Mouse (Mus musculus): Measurements from ENCODE around the gene Ahsa1. TPM values are rescaled to one million over a fixed set of nuclear protein-coding genes. Genes with fewer than 3 reads are reported as not detected.
"Not testable (repeated sequence)": the region's sequence is repeated elsewhere in the genome, so short reads cannot be mapped to it uniquely, and the experiment has no call there.

Ahsa1 gene
- polyA plus RNA-seq, 1 experiment from 2014 or later, result 216 TPM

- no peaks in the 10 kb centered on the region for H3K9me3 ChIP-seq (replicated peaks)
- no peak overlapping the region for H3K27ac ChIP-seq
- H3K4me3 ChIP-seq, result no peak overlapping the region
- WGBS, result 49% methylated on average over 7 of the region's 7 CpGs
- H3K27me3 ChIP-seq, result no peaks in the 10 kb centered on the region
- H3K9ac ChIP-seq, result no peak overlapping the region
- no peaks in the 10 kb centered on the region for H3K4me1 ChIP-seq
- no peaks in the 10 kb centered on the region for H3K36me3 ChIP-seq (ENCODE audit: poor library complexity, severe bottlenecking)
- ATAC-seq, result no peak
- no peak overlapping the region for H3K4me2 ChIP-seq
Measured at GRCm38 (mm10) chr12:87283706-87284105, 17.4 kb downstream of the Ahsa1 start.

- Histone ChIP-seq H3K4me3 (no peak overlapping the region), H3K4me1 (no peaks in the 10 kb centered on the region), H3K27ac (no peak overlapping the region), H3K9me3 (replicated peaks) (no peaks in the 10 kb centered on the region), H3K27me3 (no peaks in the 10 kb centered on the region), H3K9ac (no peak overlapping the region), H3K36me3 (ENCODE audit: poor library complexity, severe bottlenecking) (no peaks in the 10 kb centered on the region), H3K4me2 (no peak overlapping the region)
- 76% methylated on average over 4 of the region's 4 CpGs for WGBS
- ATAC-seq, result no peak
Measured at GRCm38 (mm10) chr12:87284268-87284667, 18.0 kb downstream of the Ahsa1 start.

GRCm38 (mm10) chr12:87284726-87285125 is 18.4 kb downstream of the Ahsa1 start:
- H3K4me1 ChIP-seq, result no peaks in the 10 kb centered on the region
- WGBS, result 80% methylated on average over 5 of the region's 5 CpGs
- no peaks in the 10 kb centered on the region for H3K9me3 ChIP-seq (replicated peaks)

GRCm38 (mm10) chr12:87289100-87289499 is 22.8 kb downstream of the Ahsa1 start:
- Histone ChIP-seq H3K9ac (no peak overlapping the region), H3K27ac (no peak overlapping the region), H3K4me1 (no peaks in the 10 kb centered on the region), H3K4me3 (no peak overlapping the region), H3K27me3 (no peaks in the 10 kb centered on the region), H3K4me2 (no peak overlapping the region), H3K36me3 (ENCODE audit: poor library complexity, severe bottlenecking) (no peaks in the 10 kb centered on the region), H3K9me3 (replicated peaks) (no peaks in the 10 kb centered on the region)
- WGBS, result 94% methylated on average over 5 of the region's 5 CpGs
- no peak for ATAC-seq

More at GRCm38 (mm10) chr12:87284726-87285125, 18.4 kb downstream of the Ahsa1 start:
- Histone ChIP-seq H3K9ac (no peak overlapping the region; the same call in 1 of the 2 replicates), H3K4me3 (no peak overlapping the region), H3K36me3 (ENCODE audit: poor library complexity, severe bottlenecking) (no peaks in the 10 kb centered on the region), H3K27me3 (no peaks in the 10 kb centered on the region), H3K4me2 (no peak overlapping the region), H3K27ac (no peak overlapping the region)
- no peak for ATAC-seq

DNA sequence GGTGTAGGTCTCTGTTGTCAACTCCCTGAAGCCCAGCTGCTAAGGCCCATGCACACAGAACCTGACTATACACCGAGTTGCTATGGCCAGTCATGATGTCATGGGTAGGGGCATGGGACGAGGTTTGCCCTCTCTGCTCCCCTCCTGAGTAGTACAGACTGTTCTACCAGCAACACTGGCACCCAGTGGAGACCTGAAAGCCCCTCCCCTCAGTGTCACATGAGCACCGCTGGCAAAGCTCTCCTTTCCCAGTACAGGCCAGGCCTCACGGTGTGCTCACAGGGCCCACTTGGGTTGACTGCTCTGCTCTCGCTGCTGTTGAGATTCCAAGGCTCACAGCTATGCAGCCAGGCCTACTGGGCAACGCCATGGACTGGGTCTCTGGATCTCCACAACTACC is 27.7 kb downstream of the Ahsa1 start:
- Histone ChIP-seq H3K9me3 (replicated peaks) (no peaks in the 10 kb centered on the region), H3K4me3 (no peak overlapping the region), H3K9ac (no peak overlapping the region), H3K27me3 (peaks cover 9% of the 10 kb centered on the region), H3K4me2 (no peak overlapping the region), H3K27ac (no peak overlapping the region), H3K36me3 (ENCODE audit: poor library complexity, severe bottlenecking) (no peaks in the 10 kb centered on the region), H3K4me1 (peaks cover under 1% of the 10 kb centered on the region)
- 75% methylated on average over 6 of the region's 6 CpGs for WGBS
- no peak for ATAC-seq

GRCm38 (mm10) chr12:87299037-87299656 is 32.9 kb downstream of the Ahsa1 start:
- no peak overlapping the region for H3K27ac ChIP-seq
- peak overlapping the region; percentile 78 for H3K9ac ChIP-seq
- peaks cover 19% of the 10 kb centered on the region for H3K4me1 ChIP-seq
- H3K4me3 ChIP-seq, result peak overlapping the region; percentile 74
- H3K27me3 ChIP-seq, result peaks cover 39% of the 10 kb centered on the region
- H3K9me3 ChIP-seq (replicated peaks), result no peaks in the 10 kb centered on the region
- peak overlapping the region; percentile 98 for H3K4me2 ChIP-seq
- WGBS, result 9% methylated on average over 29 of the region's 29 CpGs
- peak; percentile 73 for ATAC-seq
- H3K36me3 ChIP-seq (ENCODE audit: poor library complexity, severe bottlenecking), result no peaks in the 10 kb centered on the region

DNA sequence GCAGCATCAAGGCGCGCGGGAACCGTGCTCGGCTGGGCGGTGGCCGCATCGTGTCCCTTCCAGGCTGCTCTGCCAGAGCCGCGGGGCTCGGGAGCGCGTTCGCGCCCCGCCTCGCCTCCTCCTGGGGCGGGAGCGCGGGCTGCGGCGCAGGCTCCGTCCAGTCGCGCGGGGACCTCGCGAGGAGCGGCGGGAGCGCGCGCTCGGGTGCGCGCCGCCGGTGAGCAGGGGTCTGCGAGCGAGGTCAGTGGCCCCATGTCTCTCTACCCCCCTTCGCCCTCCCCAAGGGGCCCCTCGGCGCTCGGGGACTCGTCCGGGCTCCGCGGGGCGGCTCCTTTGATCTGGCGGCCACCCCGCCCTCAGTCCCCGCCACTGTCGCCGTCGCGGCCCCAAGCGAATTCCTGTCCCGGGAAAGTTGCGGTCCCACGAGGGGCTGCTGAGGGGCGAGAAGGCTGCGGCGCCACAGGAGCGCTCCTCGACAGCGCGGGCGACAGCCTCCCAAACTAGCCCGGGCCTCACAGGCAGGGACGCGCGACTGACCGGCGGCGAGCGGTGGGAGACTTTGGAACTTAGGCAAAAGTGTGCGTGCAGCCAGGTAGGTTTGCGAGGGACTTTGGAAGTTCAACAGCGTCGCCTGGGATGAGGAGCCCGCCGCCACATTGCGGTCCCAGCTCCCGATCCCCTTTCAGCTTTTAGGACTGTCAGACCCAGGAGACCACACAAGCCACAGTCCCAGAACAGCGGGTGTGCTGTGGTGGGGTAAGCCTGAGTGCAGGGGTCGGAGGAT is 33.6 kb downstream of the Ahsa1 start, which contains the start of gene Ism2:
Gene Ism2, minus strand, starts transcription at position 49 of the 784 bp plus-strand sequence.
- peak within 1 kb of the TSS; percentile 98 for H3K4me2 ChIP-seq
- H3K4me1 ChIP-seq, result peaks cover 19% of the 10 kb centered on the region
- peak within 1 kb of the TSS; percentile 78 for H3K9ac ChIP-seq
- no peak within 1 kb of the TSS for H3K27ac ChIP-seq
- H3K9me3 ChIP-seq (replicated peaks), result no peaks in the 10 kb centered on the region
- peaks cover 39% of the 10 kb centered on the region for H3K27me3 ChIP-seq
- H3K36me3 ChIP-seq (ENCODE audit: poor library complexity, severe bottlenecking), result no peaks in the 10 kb centered on the region
- ATAC-seq, result peak; percentile 77
- peak within 1 kb of the TSS; percentile 74 for H3K4me3 ChIP-seq
- WGBS, result under 1% methylated on average over 64 of the region's 86 CpGs

GRCm38 (mm10) chr12:87300441-87300690 is 34.1 kb downstream of the Ahsa1 start:
- peak overlapping the region; percentile 74 for H3K4me3 ChIP-seq
- WGBS, result 2% methylated on average over 9 of the region's 9 CpGs
- peaks cover 21% of the 10 kb centered on the region for H3K4me1 ChIP-seq
- no peak overlapping the region for H3K27ac ChIP-seq
- H3K9me3 ChIP-seq (replicated peaks), result no peaks in the 10 kb centered on the region
- no peaks in the 10 kb centered on the region for H3K36me3 ChIP-seq (ENCODE audit: poor library complexity, severe bottlenecking)
- peak overlapping the region; percentile 78 for H3K9ac ChIP-seq
- H3K27me3 ChIP-seq, result peaks cover 39% of the 10 kb centered on the region
- no peak; the same call in 1 of the 2 replicates for ATAC-seq
- peak overlapping the region; percentile 98 for H3K4me2 ChIP-seq

DNA sequence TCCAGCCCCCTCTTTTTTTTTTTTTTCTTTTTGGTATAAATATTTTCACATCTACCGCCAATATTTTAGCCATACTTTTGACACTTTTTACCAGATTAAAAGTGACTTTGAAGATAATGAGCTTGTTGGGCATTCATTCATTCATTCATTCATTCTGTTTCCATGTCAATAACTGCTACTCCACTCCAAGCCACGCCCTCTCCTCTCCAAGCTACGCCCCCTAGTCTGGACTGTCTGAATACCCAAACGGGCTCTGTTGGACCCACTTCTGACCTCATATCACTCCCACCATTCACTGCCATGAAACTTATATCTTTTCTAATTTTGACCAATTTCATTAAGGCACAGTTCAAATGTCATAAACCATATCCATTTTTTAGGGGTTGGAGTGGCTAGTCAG is 34.9 kb downstream of the Ahsa1 start:
- H3K4me3 ChIP-seq, result no peak overlapping the region
- ATAC-seq, result no peak
- no peaks in the 10 kb centered on the region for H3K36me3 ChIP-seq (ENCODE audit: poor library complexity, severe bottlenecking)
- no peaks in the 10 kb centered on the region for H3K9me3 ChIP-seq (replicated peaks)
- no peak overlapping the region for H3K27ac ChIP-seq
- peaks cover 29% of the 10 kb centered on the region for H3K4me1 ChIP-seq
- no peak overlapping the region for H3K4me2 ChIP-seq
- WGBS, result 47% methylated on average over 4 of the region's 4 CpGs
- H3K9ac ChIP-seq, result no peak overlapping the region
- H3K27me3 ChIP-seq, result peaks cover 39% of the 10 kb centered on the region

- peak overlapping the region; percentile 53 for H3K27ac ChIP-seq
- H3K4me2 ChIP-seq, result peak overlapping the region; percentile 27; the same call in 1 of the 2 replicates
- peak; percentile 58; the same call in 1 of the 2 replicates for ATAC-seq
Measured at GRCm38 (mm10) chr12:87305767-87306583, 39.7 kb downstream of the Ahsa1 start.

GRCm38 (mm10) chr12:87306584-87306844 is 40.2 kb downstream of the Ahsa1 start:
- not testable (repeated sequence) for H3K27ac ChIP-seq; H3K27me3 ChIP-seq; H3K9me3 ChIP-seq (replicated peaks); H3K4me2 ChIP-seq; H3K4me3 ChIP-seq; H3K9ac ChIP-seq
- peak; percentile 48; the same call in 1 of the 2 replicates for ATAC-seq
- whole genome bisulfite sequencing, result 55% methylated on average over 4 of the region's 4 CpGs
- Histone ChIP-seq H3K4me1 (peaks cover 11% of the 10 kb centered on the region), H3K36me3 (ENCODE audit: poor library complexity, severe bottlenecking) (peaks cover 19% of the 10 kb centered on the region)

More at GRCm38 (mm10) chr12:87305767-87306583, 39.7 kb downstream of the Ahsa1 start:
- H3K36me3 ChIP-seq (ENCODE audit: poor library complexity, severe bottlenecking), result peaks cover 19% of the 10 kb centered on the region
- peaks cover 11% of the 10 kb centered on the region for H3K4me1 ChIP-seq
- H3K9me3 ChIP-seq (replicated peaks), result no peaks in the 10 kb centered on the region
- no peak overlapping the region for H3K4me3 ChIP-seq
- peaks cover 9% of the 10 kb centered on the region for H3K27me3 ChIP-seq
- 22% methylated on average over 13 of the region's 13 CpGs for WGBS
- 0 out of 2 replicates have a peak overlapping the region, but pooled peaks have one; percentile 34 for H3K9ac ChIP-seq

DNA sequence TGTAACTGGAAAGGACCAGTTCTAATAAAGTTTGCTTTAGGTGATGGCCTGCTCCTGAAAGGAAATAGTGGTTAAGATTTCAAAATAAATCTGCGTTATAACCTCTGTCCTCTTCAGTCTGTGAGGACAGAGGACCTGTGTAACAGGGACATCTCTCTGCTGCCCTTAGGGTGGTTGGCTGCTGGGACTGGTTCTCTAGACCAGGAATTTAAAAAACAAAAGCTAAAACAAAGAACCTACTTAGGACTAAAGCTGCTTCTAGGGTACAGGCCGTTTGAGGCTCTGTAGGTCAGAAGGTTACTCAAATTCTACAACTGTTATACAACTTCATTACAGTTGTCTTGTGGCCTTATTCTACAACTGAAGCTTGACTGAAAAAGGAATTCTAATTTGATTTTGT is 46.8 kb downstream of the Ahsa1 start:
- Histone ChIP-seq H3K9me3 (replicated peaks) (no peaks in the 10 kb centered on the region), H3K4me2 (no peak overlapping the region)
- 60% methylated on average over 2 of the region's 2 CpGs for WGBS

More for the DNA sequence above, 46.8 kb downstream of the Ahsa1 start:
- Histone ChIP-seq H3K4me3 (no peak overlapping the region), H3K36me3 (ENCODE audit: poor library complexity, severe bottlenecking) (peaks cover 26% of the 10 kb centered on the region), H3K9ac (no peak overlapping the region), H3K4me1 (no peaks in the 10 kb centered on the region), H3K27me3 (no peaks in the 10 kb centered on the region), H3K27ac (no peak overlapping the region)
- no peak for ATAC-seq

All from forebrain, embryonic 13.5 days (tissue).